Mouse (Mus musculus): ENCODE measurements around the gene Ppp1r3c.
"Not testable (repeated sequence)": the region's sequence is repeated elsewhere in the genome, so short reads cannot be mapped to it uniquely, and the experiment has no call there.

Ppp1r3c gene

GRCm38 (mm10) chr19:36736537-36736936 lies at the start of gene Ppp1r3c:
Gene Ppp1r3c (minus strand): TSS chr19:36736653.
- peak; percentile 83 to 87 for DNase-seq (ENCODE audit: low spot score in 2 of 2)

- DNase-seq (ENCODE audit: low spot score in 2 of 2): no peak
Observed at GRCm38 (mm10) chr19:36783179-36783578, 46.7 kb upstream of the Ppp1r3c start.

GRCm38 (mm10) chr19:36782591-36782990 lies 46.1 kb upstream of the Ppp1r3c start:
- DNase-seq (ENCODE audit: low spot score in 2 of 2): no peak

GRCm38 (mm10) chr19:36781996-36782395 lies 45.5 kb upstream of the Ppp1r3c start:
- no peak for DNase-seq (ENCODE audit: low spot score in 2 of 2)

- no peak for DNase-seq (ENCODE audit: low spot score in 2 of 2)
Observed at GRCm38 (mm10) chr19:36780375-36780774, 43.9 kb upstream of the Ppp1r3c start.

- DNase-seq (ENCODE audit: low spot score in 2 of 2): no peak
Observed at GRCm38 (mm10) chr19:36779765-36780164, 43.3 kb upstream of the Ppp1r3c start.

GRCm38 (mm10) chr19:36775531-36775930 lies 39.1 kb upstream of the Ppp1r3c start:
- DNase-seq (ENCODE audit: low spot score in 2 of 2): no peak

- no peak for DNase-seq (ENCODE audit: low spot score in 2 of 2)
Observed at GRCm38 (mm10) chr19:36773716-36774459, 37.4 kb upstream of the Ppp1r3c start.

- no peak for DNase-seq (ENCODE audit: low spot score in 2 of 2)
Observed at GRCm38 (mm10) chr19:36768084-36768483, 31.6 kb upstream of the Ppp1r3c start.

- DNase-seq (ENCODE audit: low spot score in 2 of 2): no peak
Observed at GRCm38 (mm10) chr19:36764451-36764850, 28.0 kb upstream of the Ppp1r3c start.

GRCm38 (mm10) chr19:36748996-36749395 lies 12.5 kb upstream of the Ppp1r3c start:
- DNase-seq (ENCODE audit: low spot score in 2 of 2): no peak

- no peak for DNase-seq (ENCODE audit: low spot score in 2 of 2)
Observed at GRCm38 (mm10) chr19:36742331-36742730, 5.9 kb upstream of the Ppp1r3c start.

GRCm38 (mm10) chr19:36739566-36740211 lies 3.2 kb upstream of the Ppp1r3c start:
- DNase-seq (ENCODE audit: low spot score in 2 of 2): peak; percentile 17

GRCm38 (mm10) chr19:36738009-36738408 lies 1.6 kb upstream of the Ppp1r3c start:
- DNase-seq (ENCODE audit: low spot score in 2 of 2): no peak

- DNase-seq (ENCODE audit: low spot score in 2 of 2): no peak
Observed at GRCm38 (mm10) chr19:36737087-36737486, 634 bp upstream of the Ppp1r3c start.

GRCm38 (mm10) chr19:36734308-36735038 lies 2.0 kb downstream of the Ppp1r3c start:
- DNase-seq (ENCODE audit: low spot score in 2 of 2): no peak

- DNase-seq (ENCODE audit: low spot score in 2 of 2): no peak
Observed at GRCm38 (mm10) chr19:36733191-36733943, 3.1 kb downstream of the Ppp1r3c start.

GRCm38 (mm10) chr19:36731310-36731709 lies 5.1 kb downstream of the Ppp1r3c start:
- no peak for DNase-seq (ENCODE audit: low spot score in 2 of 2)

- DNase-seq (ENCODE audit: low spot score in 2 of 2): not testable (repeated sequence)
Observed at GRCm38 (mm10) chr19:36730414-36730813, 6.0 kb downstream of the Ppp1r3c start.

GRCm38 (mm10) chr19:36728741-36729460 lies 7.6 kb downstream of the Ppp1r3c start:
- DNase-seq (ENCODE audit: low spot score in 2 of 2): no peak

- no peak for DNase-seq (ENCODE audit: low spot score in 2 of 2)
Observed at GRCm38 (mm10) chr19:36724970-36725369, 11.5 kb downstream of the Ppp1r3c start.
